Mouse (Mus musculus) lung, embryonic 16.5 days (tissue): ENCODE measurements at regions not wholly inside any gene's neighbourhood (a gene's known extent, or its start where the extent isn't known, plus 50 kb on each side); places are given as distances from the start of the nearest gene placed in this dataset.

ENCODE experiments used
- ATAC-seq: fragments of 200-750 bp; cut with Nextera tagmentation; 2 replicates; pipeline ENCODE4 v1.8.0; 2017; ENCODE audit warnings: low read depth, mild to moderate bottlenecking, moderate library complexity
- H3K27ac ChIP-seq: fragments of 300-500 bp; sonication (generic); 2 replicates; pipeline ENCODE4 v1.5.1; 2014; ENCODE audit warnings: mild to moderate bottlenecking, control low read depth, low read length
- H3K27me3 ChIP-seq: fragments of 300-500 bp; sonication (generic); 2 replicates; pipeline ENCODE4 v1.6.1; 2014; ENCODE audit warnings: low read depth, low read length, mixed read lengths; ENCODE audit not compliant: control insufficient read depth, insufficient read depth
- H3K36me3 ChIP-seq: fragments of 300-500 bp; sonication (generic); 2 replicates; pipeline ENCODE4 v1.6.1; 2014; ENCODE audit warnings: low read length; ENCODE audit not compliant: control insufficient read depth, insufficient read depth
- H3K4me1 ChIP-seq: fragments of 300-500 bp; sonication (generic); replicated peaks from 2 replicates; pipeline ENCODE4 v1.6.1; 2014; ENCODE audit warnings: low read length, mixed read lengths; ENCODE audit not compliant: control insufficient read depth, insufficient read depth
- H3K4me2 ChIP-seq: fragments of 300-500 bp; sonication (generic); 2 replicates; pipeline ENCODE4 v1.6.1; 2014; ENCODE audit warnings: low read depth, low read length, control low read depth
- H3K4me3 ChIP-seq: fragments of 300-500 bp; sonication (generic); 2 replicates; pipeline ENCODE4 v1.5.1; 2014; ENCODE audit warnings: mild to moderate bottlenecking, low read length, control low read depth
- H3K9ac ChIP-seq: fragments of 300-500 bp; sonication (generic); 2 replicates; pipeline ENCODE4 v1.6.1; 2014; ENCODE audit warnings: low read length, control low read depth
- H3K9me3 ChIP-seq: fragments of 300-500 bp; sonication (generic); 2 replicates; pipeline ENCODE4 v1.6.1; 2016; ENCODE audit warnings: low read length; ENCODE audit not compliant: control insufficient read depth
- WGBS: fragments of 180-500 bp; shearing (Covaris S2); extraction: QIAGEN DNeasy Blood & Tissue Kit; methylation state at CpG from one replicate; pipeline ENCODE4 v1.1.7; 2014; 5-methylcytosine and 5-hydroxymethylcytosine counted together

DNA sequence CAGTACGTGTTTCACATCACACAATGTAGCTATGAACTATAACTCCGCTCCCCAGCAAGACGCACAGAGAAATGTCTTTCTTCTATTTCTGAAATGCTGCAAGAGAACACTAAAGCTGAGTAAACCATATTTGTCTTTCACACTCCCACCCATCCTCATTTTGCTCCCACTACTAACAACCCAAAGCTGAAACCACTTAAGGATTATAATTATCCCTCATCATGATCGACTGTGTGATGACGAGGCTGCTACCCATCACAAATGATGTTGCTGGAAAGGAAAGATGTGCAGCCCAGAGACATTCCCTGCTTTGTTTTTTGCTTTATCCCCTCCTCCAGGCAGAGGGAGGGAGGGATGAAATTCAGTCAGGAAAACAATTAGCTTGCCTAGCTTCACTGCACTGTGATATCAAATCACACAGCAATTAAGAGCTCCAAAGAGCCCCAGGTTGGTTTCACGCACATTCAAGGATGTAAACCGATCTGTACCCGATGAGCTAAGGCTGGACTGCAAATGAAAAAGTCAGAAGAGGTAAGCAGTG lies 183.5 kb upstream of the Tbl1xr1 start:
- no peak overlapping the region for H3K27ac ChIP-seq
- H3K4me3 ChIP-seq = no peak overlapping the region
- WGBS = 54% methylated on average over 8 of the region's 8 CpGs
- H3K4me2 ChIP-seq = no peak overlapping the region
- no peaks in the 10 kb centered on the region for H3K4me1 ChIP-seq
- no peak for ATAC-seq
- no peaks in the 10 kb centered on the region for H3K27me3 ChIP-seq
- no peaks in the 10 kb centered on the region for H3K9me3 ChIP-seq
- no peaks in the 10 kb centered on the region for H3K36me3 ChIP-seq
- H3K9ac ChIP-seq = no peak overlapping the region

- Histone ChIP-seq H3K36me3 (no peaks in the 10 kb centered on the region), H3K4me1 (no peaks in the 10 kb centered on the region), H3K4me3 (no peak overlapping the region), H3K4me2 (no peak overlapping the region), H3K9me3 (no peaks in the 10 kb centered on the region), H3K9ac (no peak overlapping the region), H3K27ac (no peak overlapping the region), H3K27me3 (no peaks in the 10 kb centered on the region)
- 65% methylated on average over 2 of the region's 2 CpGs for WGBS
- peak; percentile 65; the same call in 1 of the 2 replicates for ATAC-seq
Observed at GRCm38 (mm10) chr3:21895551-21895950, 180.9 kb upstream of the Tbl1xr1 start.

DNA sequence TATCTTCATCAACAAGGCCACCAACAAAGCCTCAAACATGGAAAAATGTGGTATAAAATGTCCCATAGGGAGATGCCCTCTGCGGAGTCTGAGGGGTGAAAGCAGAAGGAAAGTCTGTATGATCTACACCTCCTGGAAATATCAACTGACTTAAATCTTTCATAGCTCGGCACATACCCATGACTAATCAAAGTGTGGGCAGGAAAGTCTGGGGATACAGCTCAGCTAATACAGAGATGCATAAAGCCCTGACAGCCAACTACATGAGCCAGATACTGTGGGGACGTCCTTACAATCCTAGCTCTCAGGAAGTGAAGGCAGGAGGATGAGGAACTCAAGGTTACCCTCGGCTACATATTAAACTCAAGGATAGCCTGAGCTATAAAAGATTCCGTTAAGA lies 178.2 kb upstream of the Tbl1xr1 start:
- ATAC-seq = no peak

DNA sequence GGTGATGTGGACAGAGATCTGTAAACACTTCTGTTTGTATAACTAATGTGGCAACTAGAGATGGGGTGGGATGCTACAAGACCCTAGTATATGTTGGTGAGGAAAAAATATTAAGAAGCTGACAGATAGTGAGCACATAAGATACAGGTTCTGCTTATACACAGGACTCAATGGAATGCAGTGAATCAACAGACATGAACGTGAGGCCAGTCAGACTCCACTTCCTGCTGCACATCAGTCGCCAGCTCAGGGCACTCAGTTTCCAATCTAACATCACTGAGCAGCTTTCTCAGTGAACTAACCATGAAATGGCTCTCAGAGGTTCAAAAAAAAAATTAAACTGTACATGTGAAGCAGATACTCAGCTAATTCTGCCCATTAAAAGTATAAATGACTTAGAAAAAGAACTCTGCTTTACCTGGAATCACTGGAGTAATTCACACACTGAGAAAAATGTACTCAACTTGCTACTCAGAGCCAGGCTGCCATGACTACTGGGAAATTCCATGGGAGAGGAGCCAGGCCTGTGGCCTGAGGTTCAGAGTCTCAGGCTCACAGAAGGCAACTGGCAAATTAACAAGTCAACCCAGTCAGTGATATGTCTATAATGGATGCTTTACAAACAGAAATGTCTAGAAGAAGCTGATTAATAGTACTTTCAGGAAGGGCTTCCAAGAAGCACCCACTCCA lies 170.9 kb upstream of the Tbl1xr1 start:
- 15% methylated on average over 2 of the region's 2 CpGs for WGBS
- H3K36me3 ChIP-seq = no peaks in the 10 kb centered on the region
- H3K4me2 ChIP-seq = no peak overlapping the region
- no peak for ATAC-seq
- H3K27ac ChIP-seq = no peak overlapping the region
- H3K9me3 ChIP-seq = no peaks in the 10 kb centered on the region
- no peaks in the 10 kb centered on the region for H3K27me3 ChIP-seq
- no peaks in the 10 kb centered on the region for H3K4me1 ChIP-seq
- no peak overlapping the region for H3K9ac ChIP-seq
- no peak overlapping the region for H3K4me3 ChIP-seq

More for the DNA sequence above, 178.2 kb upstream of the Tbl1xr1 start:
- Histone ChIP-seq H3K9me3 (no peaks in the 10 kb centered on the region), H3K4me1 (no peaks in the 10 kb centered on the region), H3K4me3 (no peak overlapping the region), H3K4me2 (no peak overlapping the region), H3K36me3 (no peaks in the 10 kb centered on the region), H3K27ac (no peak overlapping the region), H3K9ac (no peak overlapping the region), H3K27me3 (no peaks in the 10 kb centered on the region)
- 78% methylated on average over 5 of the region's 5 CpGs for WGBS

DNA sequence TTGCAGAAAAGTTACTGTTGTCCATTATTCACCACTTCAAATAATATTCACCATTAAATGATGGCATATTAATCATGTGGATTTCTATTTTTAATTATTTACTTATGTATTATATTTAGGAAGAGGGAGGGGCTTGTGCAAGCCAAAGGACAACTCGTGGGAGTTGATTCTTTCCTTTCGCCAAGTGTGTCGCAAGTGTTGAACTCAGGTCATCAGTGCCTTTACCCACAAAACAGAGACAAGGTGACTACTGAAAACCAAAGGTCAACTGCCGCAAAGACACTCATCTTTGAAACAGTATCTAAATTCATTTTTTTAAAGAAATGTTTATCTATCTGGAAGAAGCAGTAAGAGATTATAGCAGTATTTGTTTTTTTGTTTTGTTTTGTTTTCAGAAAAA lies 167.6 kb upstream of the Tbl1xr1 start:
- Histone ChIP-seq H3K9me3 (no peaks in the 10 kb centered on the region), H3K4me2 (no peak overlapping the region), H3K27me3 (no peaks in the 10 kb centered on the region), H3K9ac (no peak overlapping the region), H3K4me1 (no peaks in the 10 kb centered on the region), H3K27ac (no peak overlapping the region), H3K4me3 (no peak overlapping the region), H3K36me3 (no peaks in the 10 kb centered on the region)
- 88% methylated on average over 4 of the region's 4 CpGs for WGBS
- ATAC-seq = no peak

DNA sequence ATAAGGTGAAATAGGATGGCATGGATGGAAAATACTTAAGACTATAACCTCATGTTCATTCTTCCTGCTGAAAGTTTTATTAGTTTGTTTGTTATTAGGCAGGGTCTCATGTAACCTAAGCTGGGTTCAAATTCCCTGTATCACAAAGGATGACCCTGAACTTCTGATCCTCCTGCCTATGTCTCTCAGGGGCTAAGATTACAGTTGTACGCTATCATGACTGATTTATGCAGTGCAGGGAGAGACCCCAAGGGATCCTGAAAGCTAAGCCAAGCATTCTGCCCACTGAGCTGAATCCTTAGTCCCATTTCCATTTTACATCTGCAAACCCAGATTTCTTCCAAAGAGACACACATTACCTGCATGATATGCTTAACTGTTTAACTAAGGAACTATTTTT lies 166.4 kb upstream of the Tbl1xr1 start:
- Histone ChIP-seq H3K4me2 (no peak overlapping the region), H3K27ac (no peak overlapping the region), H3K9me3 (no peaks in the 10 kb centered on the region), H3K9ac (no peak overlapping the region), H3K36me3 (no peaks in the 10 kb centered on the region), H3K4me3 (no peak overlapping the region), H3K27me3 (no peaks in the 10 kb centered on the region), H3K4me1 (no peaks in the 10 kb centered on the region)
- no peak for ATAC-seq
- WGBS = 81% methylated on average over 1 of the region's 1 CpGs

DNA sequence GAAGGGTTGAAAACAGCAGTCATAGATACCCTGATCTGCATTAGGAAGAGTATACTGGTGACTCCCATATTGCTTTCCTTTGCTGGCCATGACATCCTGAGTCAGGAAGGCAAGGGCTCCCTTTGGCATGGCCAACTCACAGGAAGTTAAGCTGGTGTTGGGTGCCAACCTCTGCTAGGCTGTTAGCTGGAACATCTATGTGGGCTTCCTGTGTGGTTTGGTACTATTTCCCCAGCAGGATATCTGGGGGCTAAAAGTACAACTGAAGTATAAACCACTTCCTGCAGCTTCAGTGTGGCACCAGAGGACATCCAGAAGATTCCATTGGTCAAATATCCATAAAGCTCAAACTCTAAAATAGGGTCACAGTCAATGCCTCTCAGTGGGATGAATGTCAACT lies 165.4 kb upstream of the Tbl1xr1 start:
- no peaks in the 10 kb centered on the region for H3K27me3 ChIP-seq
- H3K9ac ChIP-seq = no peak overlapping the region
- no peaks in the 10 kb centered on the region for H3K36me3 ChIP-seq
- H3K4me2 ChIP-seq = no peak overlapping the region
- ATAC-seq = no peak
- H3K4me1 ChIP-seq = no peaks in the 10 kb centered on the region
- H3K27ac ChIP-seq = no peak overlapping the region
- no peak overlapping the region for H3K4me3 ChIP-seq
- H3K9me3 ChIP-seq = no peaks in the 10 kb centered on the region

- no peaks in the 10 kb centered on the region for H3K36me3 ChIP-seq
- WGBS = 88% methylated on average over 9 of the region's 9 CpGs
Observed at GRCm38 (mm10) chr3:21917228-21917910, 159.1 kb upstream of the Tbl1xr1 start.

GRCm38 (mm10) chr3:21918431-21918830 lies 158.0 kb upstream of the Tbl1xr1 start:
- no peak for ATAC-seq
- Histone ChIP-seq H3K27me3 (no peaks in the 10 kb centered on the region), H3K36me3 (no peaks in the 10 kb centered on the region), H3K27ac (no peak overlapping the region), H3K4me2 (no peak overlapping the region), H3K9me3 (no peaks in the 10 kb centered on the region), H3K4me1 (no peaks in the 10 kb centered on the region), H3K9ac (no peak overlapping the region), H3K4me3 (no peak overlapping the region)
- 83% methylated on average over 10 of the region's 10 CpGs for WGBS

More at GRCm38 (mm10) chr3:21917228-21917910, 159.1 kb upstream of the Tbl1xr1 start:
- H3K4me3 ChIP-seq = no peak overlapping the region
- no peaks in the 10 kb centered on the region for H3K4me1 ChIP-seq
- no peak for ATAC-seq
- no peaks in the 10 kb centered on the region for H3K27me3 ChIP-seq
- H3K4me2 ChIP-seq = no peak overlapping the region
- H3K9me3 ChIP-seq = no peaks in the 10 kb centered on the region
- H3K9ac ChIP-seq = no peak overlapping the region
- no peak overlapping the region for H3K27ac ChIP-seq
